Mouse (Mus musculus): Measurements from ENCODE around the gene 1810055G02Rik. TPM values are rescaled to one million over a fixed set of nuclear protein-coding genes. Genes with fewer than 3 reads are reported as not detected.
A peak's percentile ranks its signal among the peaks of the same experiment; 100 is the strongest.

Gene 1810055G02Rik
- polyA plus RNA-seq, 1 experiment from 2014 or later: 48.2 TPM

GRCm38 (mm10) chr19:3743851-3744512 lies 35.9 kb downstream of the 1810055G02Rik start:
- peak; percentile 67; the same call in 1 of the 2 replicates for ATAC-seq
- H3K9me3 ChIP-seq (ENCODE audit: low read length): no peaks in the 10 kb centered on the region; the same call in 1 of the 2 replicates
- TF ChIP-seq CTCF (IDR thresholded peaks at IDR 0.05; ENCODE audit: low read depth): peak; percentile 23
- TF ChIP-seq EP300 (IDR thresholded peaks at IDR 0.05; ENCODE audit: low read depth): no peak
- peak overlapping the region; percentile 38 for H3K4me3 ChIP-seq (ENCODE audit: low read depth, low read length)
- peaks cover 4% of the 10 kb centered on the region; the same call in 1 of the 2 replicates for H3K4me1 ChIP-seq (ENCODE audit: insufficient read depth)
- H3K9ac ChIP-seq (replicated peaks): peak overlapping the region; percentile 50; the same call in 1 of the 2 replicates
- H3K36me3 ChIP-seq (replicated peaks; ENCODE audit: insufficient read depth, low read length): no peaks in the 10 kb centered on the region
- peak overlapping the region; percentile 71 for H3K4me2 ChIP-seq (ENCODE audit: low read depth, low read length)
- no peak overlapping the region for H3K27ac ChIP-seq (ENCODE audit: low read depth)
- DNase-seq: peak; percentile 49
- 12% methylated on average over 13 of the region's 13 CpGs for WGBS (ENCODE audit: insufficient replicate concordance)
- no peaks in the 10 kb centered on the region for H3K27me3 ChIP-seq (ENCODE audit: insufficient read depth, low read length)

GRCm38 (mm10) chr19:3752621-3753239 lies 44.6 kb downstream of the 1810055G02Rik start:
- H3K4me2 ChIP-seq (ENCODE audit: low read depth, low read length): no peak overlapping the region
- H3K9ac ChIP-seq (replicated peaks): no peak overlapping the region
- H3K27ac ChIP-seq (ENCODE audit: low read depth): no peak overlapping the region

GRCm38 (mm10) chr19:3753240-3753633 lies 45.1 kb downstream of the 1810055G02Rik start:
- 80% methylated on average over 1 of the region's 1 CpGs for WGBS (ENCODE audit: insufficient replicate concordance)
- Histone ChIP-seq H3K9ac (replicated peaks) (no peak overlapping the region), H3K27me3 (ENCODE audit: insufficient read depth, low read length) (no peaks in the 10 kb centered on the region), H3K9me3 (ENCODE audit: low read length) (no peaks in the 10 kb centered on the region), H3K4me3 (ENCODE audit: low read depth, low read length) (no peak overlapping the region), H3K36me3 (replicated peaks; ENCODE audit: insufficient read depth, low read length) (no peaks in the 10 kb centered on the region), H3K4me1 (ENCODE audit: insufficient read depth) (no peaks in the 10 kb centered on the region), H3K27ac (ENCODE audit: low read depth) (no peak overlapping the region), H3K4me2 (ENCODE audit: low read depth, low read length) (no peak overlapping the region)
- TF ChIP-seq CTCF (IDR thresholded peaks at IDR 0.05; ENCODE audit: low read depth) (no peak), EP300 (IDR thresholded peaks at IDR 0.05; ENCODE audit: low read depth) (no peak)
- ATAC-seq (no peak), DNase-seq (no peak)

More at GRCm38 (mm10) chr19:3752621-3753239, 44.6 kb downstream of the 1810055G02Rik start:
- Histone ChIP-seq H3K36me3 (replicated peaks; ENCODE audit: insufficient read depth, low read length) (no peaks in the 10 kb centered on the region), H3K4me3 (ENCODE audit: low read depth, low read length) (no peak overlapping the region), H3K9me3 (ENCODE audit: low read length) (no peaks in the 10 kb centered on the region), H3K4me1 (ENCODE audit: insufficient read depth) (no peaks in the 10 kb centered on the region), H3K27me3 (ENCODE audit: insufficient read depth, low read length) (no peaks in the 10 kb centered on the region)
- TF ChIP-seq CTCF (IDR thresholded peaks at IDR 0.05; ENCODE audit: low read depth): no peak
- TF ChIP-seq EP300 (IDR thresholded peaks at IDR 0.05; ENCODE audit: low read depth): no peak
- DNase-seq (no peak), ATAC-seq (no peak)
- WGBS (ENCODE audit: insufficient replicate concordance): 44% methylated on average over 8 of the region's 8 CpGs

- Histone ChIP-seq H3K36me3 (replicated peaks; ENCODE audit: insufficient read depth, low read length) (no peaks in the 10 kb centered on the region), H3K9ac (replicated peaks) (no peak overlapping the region), H3K9me3 (ENCODE audit: low read length) (no peaks in the 10 kb centered on the region), H3K4me2 (ENCODE audit: low read depth, low read length) (no peak overlapping the region), H3K4me1 (ENCODE audit: insufficient read depth) (no peaks in the 10 kb centered on the region), H3K4me3 (ENCODE audit: low read depth, low read length) (no peak overlapping the region), H3K27ac (ENCODE audit: low read depth) (no peak overlapping the region), H3K27me3 (ENCODE audit: insufficient read depth, low read length) (no peaks in the 10 kb centered on the region)
- ATAC-seq (no peak), DNase-seq (no peak)
- 30% methylated on average over 8 of the region's 8 CpGs for WGBS (ENCODE audit: insufficient replicate concordance)
- no peak for TF ChIP-seq EP300 (IDR thresholded peaks at IDR 0.05; ENCODE audit: low read depth)
- TF ChIP-seq CTCF (IDR thresholded peaks at IDR 0.05; ENCODE audit: low read depth): no peak
Measured at GRCm38 (mm10) chr19:3753738-3754137, 45.6 kb downstream of the 1810055G02Rik start.

- DNase-seq (no peak), ATAC-seq (no peak)
- TF ChIP-seq CTCF (IDR thresholded peaks at IDR 0.05; ENCODE audit: low read depth) (no peak), EP300 (IDR thresholded peaks at IDR 0.05; ENCODE audit: low read depth) (no peak)
- WGBS (ENCODE audit: insufficient replicate concordance): 61% methylated on average over 1 of the region's 1 CpGs
- Histone ChIP-seq H3K27me3 (ENCODE audit: insufficient read depth, low read length) (no peaks in the 10 kb centered on the region), H3K36me3 (replicated peaks; ENCODE audit: insufficient read depth, low read length) (no peaks in the 10 kb centered on the region), H3K4me1 (ENCODE audit: insufficient read depth) (no peaks in the 10 kb centered on the region), H3K4me2 (ENCODE audit: low read depth, low read length) (no peak overlapping the region), H3K27ac (ENCODE audit: low read depth) (no peak overlapping the region), H3K4me3 (ENCODE audit: low read depth, low read length) (no peak overlapping the region), H3K9ac (replicated peaks) (no peak overlapping the region), H3K9me3 (ENCODE audit: low read length) (no peaks in the 10 kb centered on the region)
Measured at GRCm38 (mm10) chr19:3757861-3758260, 49.8 kb downstream of the 1810055G02Rik start.

GRCm38 (mm10) chr19:3765221-3765820 lies 57.2 kb downstream of the 1810055G02Rik start:
- Histone ChIP-seq H3K9me3 (ENCODE audit: low read length) (no peaks in the 10 kb centered on the region), H3K4me1 (ENCODE audit: insufficient read depth) (peaks cover 15% of the 10 kb centered on the region), H3K27me3 (ENCODE audit: insufficient read depth, low read length) (no peaks in the 10 kb centered on the region), H3K4me2 (ENCODE audit: low read depth, low read length) (no peak overlapping the region), H3K36me3 (replicated peaks; ENCODE audit: insufficient read depth, low read length) (0 out of 2 replicates have a peak, but pooled peaks cover 3% of the 10 kb centered on the region), H3K4me3 (ENCODE audit: low read depth, low read length) (no peak overlapping the region), H3K27ac (ENCODE audit: low read depth) (no peak overlapping the region), H3K9ac (replicated peaks) (no peak overlapping the region)
- WGBS (ENCODE audit: insufficient replicate concordance): 79% methylated on average over 4 of the region's 4 CpGs
- TF ChIP-seq CTCF (IDR thresholded peaks at IDR 0.05; ENCODE audit: low read depth) (no peak), EP300 (IDR thresholded peaks at IDR 0.05; ENCODE audit: low read depth) (no peak)
- DNase-seq (no peak), ATAC-seq (no peak)
